Mouse (Mus musculus): ENCODE results near the gene Crlf1. TPM values are rescaled to one million over a fixed set of nuclear protein-coding genes. Genes with fewer than 3 reads are reported as not detected.

Crlf1 gene
- polyA plus RNA-seq, 1 experiment from 2014 or later = 3.2 TPM

- Histone ChIP-seq H3K4me3 (peak within 1 kb of the TSS; percentile 90), H3K27me3 (ENCODE audit: insufficient read depth, poor library complexity, severe bottlenecking) (no peaks in the 10 kb centered on the region), H3K36me3 (peaks cover 34% of the 10 kb centered on the region), H3K9me3 (no peaks in the 10 kb centered on the region), H3K4me1 (peaks cover 55% of the 10 kb centered on the region), H3K27ac (peak within 1 kb of the TSS; percentile 93)
- WGBS = under 1% methylated on average over 58 of the region's 58 CpGs
- DNase-seq (ENCODE audit: low spot score) = peak; percentile 100
These were observed 46.3 kb downstream of the Crlf1 start, which contains the start of gene Ell for GRCm38 (mm10) chr8:70539077-70539813. Gene Ell, plus strand, starts transcription at chr8:70539457.

DNA sequence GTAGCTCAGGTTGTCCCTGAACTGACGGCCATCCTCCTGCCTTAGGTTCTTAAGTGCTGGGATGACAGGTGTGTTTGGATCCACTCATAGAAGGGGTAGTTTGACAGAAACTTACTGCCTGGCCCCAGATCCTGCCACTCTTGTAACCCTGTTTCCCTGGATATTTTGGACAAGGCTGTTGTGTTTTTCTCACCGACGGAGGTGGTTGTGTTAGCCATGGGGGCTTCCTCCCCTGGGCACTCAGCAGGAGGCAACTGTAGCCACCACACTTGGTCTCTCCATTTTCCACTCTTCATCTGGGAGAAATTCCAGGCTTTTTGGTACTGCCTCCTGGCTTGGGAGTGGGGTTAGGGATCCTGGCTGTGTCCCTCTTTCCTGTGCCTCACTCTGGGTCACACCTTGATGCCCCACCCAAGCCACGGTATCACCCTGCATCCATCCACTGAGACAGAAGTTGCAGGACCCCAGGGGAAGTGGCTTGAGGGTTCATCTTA, 47.1 kb downstream of the Crlf1 start:
- Histone ChIP-seq H3K27ac (peak overlapping the region; percentile 93), H3K9me3 (no peaks in the 10 kb centered on the region), H3K4me1 (peaks cover 54% of the 10 kb centered on the region), H3K27me3 (ENCODE audit: insufficient read depth, poor library complexity, severe bottlenecking) (no peaks in the 10 kb centered on the region), H3K36me3 (peaks cover 25% of the 10 kb centered on the region), H3K4me3 (peak overlapping the region; percentile 90)
- DNase-seq (ENCODE audit: low spot score) = no peak
- 9% methylated on average over 4 of the region's 4 CpGs for WGBS

DNA sequence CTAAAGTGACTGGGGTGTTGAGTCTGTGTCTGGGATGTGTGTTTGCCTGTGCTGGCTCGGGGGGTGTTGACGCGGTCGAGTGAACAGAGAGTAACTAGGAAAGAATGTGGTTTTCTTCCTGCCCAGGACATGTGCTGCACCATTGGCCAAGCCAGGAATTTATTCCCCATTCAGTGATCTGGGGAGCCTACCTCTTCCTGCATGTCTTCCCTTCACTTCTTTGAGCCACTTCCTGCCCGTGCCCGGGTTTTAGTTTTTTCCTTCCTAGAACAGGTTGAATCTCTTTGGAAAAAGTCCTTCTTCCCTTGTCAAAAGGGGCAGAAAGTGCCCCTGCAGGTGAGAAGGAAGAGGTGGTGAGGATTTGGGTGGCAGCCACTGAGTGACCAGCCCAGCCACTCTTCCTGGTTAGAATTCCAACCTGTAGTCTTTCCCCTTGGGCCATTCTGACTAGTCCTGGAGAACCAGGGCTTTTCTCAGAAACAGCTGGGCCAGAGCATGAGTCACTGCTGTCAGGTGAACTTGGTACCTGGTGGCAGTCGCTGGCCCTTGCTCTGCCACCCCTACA, 47.6 kb downstream of the Crlf1 start:
- peak overlapping the region; percentile 93; the same call in 1 of the 2 replicates for H3K27ac ChIP-seq
- peaks cover 20% of the 10 kb centered on the region for H3K36me3 ChIP-seq
- 44% methylated on average over 7 of the region's 7 CpGs for WGBS

GRCm38 (mm10) chr8:70541081-70541480, 48.1 kb downstream of the Crlf1 start:
- peaks cover 15% of the 10 kb centered on the region for H3K36me3 ChIP-seq
- H3K4me1 ChIP-seq = peaks cover 50% of the 10 kb centered on the region
- H3K4me3 ChIP-seq = peak overlapping the region; percentile 90
- no peak overlapping the region for H3K27ac ChIP-seq
- WGBS = 78% methylated on average over 5 of the region's 5 CpGs
- no peaks in the 10 kb centered on the region for H3K9me3 ChIP-seq
- DNase-seq (ENCODE audit: low spot score) = no peak
- no peaks in the 10 kb centered on the region for H3K27me3 ChIP-seq (ENCODE audit: insufficient read depth, poor library complexity, severe bottlenecking)

More for the DNA sequence above, 47.6 kb downstream of the Crlf1 start:
- Histone ChIP-seq H3K4me3 (peak overlapping the region; percentile 90), H3K27me3 (ENCODE audit: insufficient read depth, poor library complexity, severe bottlenecking) (no peaks in the 10 kb centered on the region), H3K9me3 (no peaks in the 10 kb centered on the region), H3K4me1 (peaks cover 50% of the 10 kb centered on the region)
- no peak for DNase-seq (ENCODE audit: low spot score)

DNA sequence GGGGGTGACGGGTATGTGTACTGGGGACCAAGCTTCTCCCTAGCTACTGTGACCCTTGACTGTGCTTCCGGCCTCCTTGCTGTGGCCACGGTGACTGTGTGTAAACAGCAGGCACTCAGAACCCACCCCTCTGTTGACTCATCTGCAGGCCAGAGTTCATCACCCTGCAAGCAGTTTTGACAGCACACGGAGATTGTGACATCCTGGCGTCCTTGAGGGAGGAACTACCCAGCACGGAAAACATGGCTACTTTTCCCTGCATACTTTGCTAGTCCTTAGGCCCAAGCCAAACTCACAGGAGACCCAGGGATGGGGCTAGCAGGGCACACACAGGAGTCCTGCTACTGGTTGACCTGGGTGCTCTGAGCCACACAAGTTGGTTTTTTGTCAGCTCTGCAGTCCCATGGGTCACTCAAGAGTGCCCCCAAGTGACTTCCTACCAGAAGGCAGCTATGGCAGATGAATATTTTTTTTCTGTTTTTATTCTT, 51.3 kb downstream of the Crlf1 start:
- Histone ChIP-seq H3K4me1 (peaks cover 58% of the 10 kb centered on the region), H3K27me3 (ENCODE audit: insufficient read depth, poor library complexity, severe bottlenecking) (no peaks in the 10 kb centered on the region), H3K36me3 (no peaks in the 10 kb centered on the region), H3K9me3 (no peaks in the 10 kb centered on the region), H3K27ac (0 out of 2 replicates have a peak overlapping the region, but pooled peaks have one; percentile 23), H3K4me3 (no peak overlapping the region; the same call in 1 of the 2 replicates)
- 53% methylated on average over 6 of the region's 6 CpGs for WGBS
- no peak for DNase-seq (ENCODE audit: low spot score)

GRCm38 (mm10) chr8:70546412-70546811, 53.5 kb downstream of the Crlf1 start:
- no peaks in the 10 kb centered on the region for H3K36me3 ChIP-seq
- peaks cover 49% of the 10 kb centered on the region for H3K4me1 ChIP-seq
- no peak for DNase-seq (ENCODE audit: low spot score)
- no peak overlapping the region for H3K4me3 ChIP-seq
- no peak overlapping the region for H3K27ac ChIP-seq
- no peaks in the 10 kb centered on the region for H3K27me3 ChIP-seq (ENCODE audit: insufficient read depth, poor library complexity, severe bottlenecking)
- no peaks in the 10 kb centered on the region for H3K9me3 ChIP-seq
- 79% methylated on average over 4 of the region's 4 CpGs for WGBS

GRCm38 (mm10) chr8:70547762-70548161, 54.8 kb downstream of the Crlf1 start:
- H3K36me3 ChIP-seq = no peaks in the 10 kb centered on the region

DNA sequence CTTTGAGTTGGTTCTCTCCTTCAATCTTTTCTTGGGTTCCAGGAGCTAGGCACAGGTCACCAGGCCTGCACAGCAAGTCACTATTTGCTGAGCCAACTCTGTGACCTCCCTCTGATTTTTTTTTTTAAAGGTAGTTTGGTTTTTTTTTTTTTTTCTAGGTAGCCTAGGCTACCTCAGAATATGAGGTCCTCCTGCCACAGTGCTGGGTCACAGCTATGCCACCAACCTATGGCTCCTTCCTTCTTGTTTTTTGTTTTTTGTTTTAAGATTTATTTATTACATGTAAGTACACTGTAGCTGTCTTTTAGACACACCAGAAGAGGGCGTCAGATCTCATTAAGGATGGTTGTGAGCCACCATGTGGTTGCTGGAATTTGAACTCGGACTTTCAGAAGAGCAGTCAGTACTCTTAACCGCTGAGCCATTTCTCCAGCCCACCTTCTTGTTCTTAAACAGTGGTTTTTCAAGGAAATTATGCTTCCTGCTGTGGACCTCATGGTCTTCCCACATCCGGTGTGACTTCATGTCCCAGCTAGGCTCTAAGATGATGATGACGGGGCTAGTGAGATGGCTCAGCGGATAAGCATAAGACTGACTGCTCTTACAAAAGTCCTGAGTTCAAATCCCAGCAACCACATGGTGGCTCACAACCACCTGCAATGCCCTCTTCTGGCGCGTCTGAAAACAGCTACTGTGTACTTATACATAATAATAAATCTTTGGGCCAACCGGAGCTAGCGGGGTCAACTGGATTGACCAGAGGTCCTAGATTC, 56.6 kb downstream of the Crlf1 start:
- DNase-seq (ENCODE audit: low spot score) = no peak
- Histone ChIP-seq H3K27me3 (ENCODE audit: insufficient read depth, poor library complexity, severe bottlenecking) (no peaks in the 10 kb centered on the region), H3K9me3 (no peaks in the 10 kb centered on the region), H3K27ac (no peak overlapping the region), H3K4me3 (no peak overlapping the region), H3K4me1 (peaks cover 54% of the 10 kb centered on the region), H3K36me3 (no peaks in the 10 kb centered on the region)
- 88% methylated on average over 10 of the region's 10 CpGs for WGBS

More at GRCm38 (mm10) chr8:70547762-70548161, 54.8 kb downstream of the Crlf1 start:
- no peak for DNase-seq (ENCODE audit: low spot score)
- WGBS = 87% methylated on average over 6 of the region's 6 CpGs
- no peaks in the 10 kb centered on the region for H3K9me3 ChIP-seq
- peaks cover 59% of the 10 kb centered on the region for H3K4me1 ChIP-seq
- H3K4me3 ChIP-seq = no peak overlapping the region
- H3K27ac ChIP-seq = no peak overlapping the region
- H3K27me3 ChIP-seq (ENCODE audit: insufficient read depth, poor library complexity, severe bottlenecking) = no peaks in the 10 kb centered on the region

DNA sequence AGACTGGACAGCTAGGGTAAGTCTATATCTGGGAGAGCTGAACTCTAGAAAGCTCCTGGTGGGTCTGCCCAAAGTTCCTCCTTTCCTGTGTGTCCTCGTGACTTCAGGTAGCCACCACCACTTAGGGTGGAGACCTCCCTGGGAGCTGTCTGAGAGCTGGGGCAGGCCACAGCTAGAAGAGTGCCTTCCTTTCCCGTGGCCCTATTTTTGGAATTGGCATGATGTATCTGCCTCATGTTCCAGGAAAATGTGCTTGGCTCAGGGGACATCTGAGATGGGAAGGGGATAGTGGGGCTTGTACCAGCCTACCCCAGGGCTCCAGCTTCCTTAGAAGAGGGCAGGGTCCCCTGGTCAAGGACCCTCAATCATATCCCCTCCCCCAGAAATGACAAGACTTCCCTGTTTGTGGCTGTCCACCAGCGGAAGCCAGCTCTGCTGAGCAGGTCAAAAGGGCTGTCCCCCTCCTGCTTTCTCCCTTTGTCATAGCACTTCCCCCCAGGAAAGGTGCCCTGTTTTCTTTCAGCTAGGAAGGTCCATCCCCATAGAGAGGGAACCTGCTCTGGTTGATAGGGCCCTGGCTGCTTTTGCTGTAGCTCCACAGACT, 58.7 kb downstream of the Crlf1 start:
- no peaks in the 10 kb centered on the region for H3K27me3 ChIP-seq (ENCODE audit: insufficient read depth, poor library complexity, severe bottlenecking)
- no peaks in the 10 kb centered on the region for H3K9me3 ChIP-seq
- no peak overlapping the region for H3K4me3 ChIP-seq
- DNase-seq (ENCODE audit: low spot score) = no peak
- H3K4me1 ChIP-seq = peaks cover 55% of the 10 kb centered on the region
- peak overlapping the region; percentile 17; the same call in 1 of the 2 replicates for H3K27ac ChIP-seq
- 32% methylated on average over 3 of the region's 3 CpGs for WGBS
- no peaks in the 10 kb centered on the region for H3K36me3 ChIP-seq

GRCm38 (mm10) chr8:70552836-70553235, 59.9 kb downstream of the Crlf1 start:
- Histone ChIP-seq H3K36me3 (no peaks in the 10 kb centered on the region), H3K4me3 (no peak overlapping the region), H3K27ac (no peak overlapping the region), H3K27me3 (ENCODE audit: insufficient read depth, poor library complexity, severe bottlenecking) (no peaks in the 10 kb centered on the region), H3K9me3 (no peaks in the 10 kb centered on the region), H3K4me1 (peaks cover 57% of the 10 kb centered on the region)
- no peak for DNase-seq (ENCODE audit: low spot score)
- WGBS = 36% methylated on average over 1 of the region's 1 CpGs

Measured in heart, embryonic 10.5 days (tissue).